Mouse (Mus musculus) naive thymus-derived CD4-positive, alpha-beta T cell, adult 5 months (primary cell): Measurements from ENCODE around the gene Nbas. TPM values are rescaled to one million over a fixed set of nuclear protein-coding genes. Genes with fewer than 3 reads are reported as not detected.

Source experiments
- polyA plus RNA-seq: library from polyadenylated mRNA; unstranded; fragments of 100-300 nt; shearing (Covaris generic); gene quantifications from one replicate; pipeline ENCODE4 v1.2.1, GENCODE M21; 2017

Gene Nbas
- 13.2 TPM for polyA plus RNA-seq

GRCm38 (mm10) chr12:13268826-13269449, at the start of gene Nbas:
TSS of gene Nbas (plus strand) at chr12:13269133.

GRCm38 (mm10) chr12:13248691-13249572, 20.0 kb upstream of the Nbas start, which contains the start of gene Ddx1:
TSS of gene Ddx1 (minus strand) at chr12:13249213.

Other genes with a start within 250 kb of the Nbas start
- gene Ddx1, start 19.9 kb upstream of the Nbas start, polyA plus RNA-seq = 51.9 TPM